Mouse (Mus musculus) MEL (cell line): ENCODE measurements around the gene Rgl1.

Source experiments
- BHLHE40 ChIP-seq: IDR thresholded peaks from 2 replicates; pipeline ENCODE4 v1.6.1; 2012; ENCODE audit warnings: low read depth, mild to moderate bottlenecking, inconsistent platforms, low read length, improper control_type of control experiment, borderline replicate concordance
- CTCF ChIP-seq, 3 experiments: IDR thresholded peaks in 2 of 3; conservative IDR thresholded peaks in 1 of 3; 2 replicates each; pipeline ENCODE4 v1.5.1; 2011 to 2012; ENCODE audit warnings: low read length in 3 of 3, low read depth in 2 of 3, mild to moderate bottlenecking in 2 of 3, improper control_type of control experiment in 1 of 3, inconsistent platforms in 1 of 3, mixed read lengths in 1 of 3, moderate library complexity in 1 of 3; ENCODE audit not compliant: control insufficient read depth in 1 of 3, insufficient read depth in 1 of 3, poor library complexity in 1 of 3, severe bottlenecking in 1 of 3
- ELF1 ChIP-seq: IDR thresholded peaks from 2 replicates; pipeline ENCODE4 v1.6.1; 2014; ENCODE audit warnings: low read depth, mild to moderate bottlenecking, inconsistent platforms, low read length, improper control_type of control experiment, moderate library complexity
- EP300 ChIP-seq, 2 experiments: IDR thresholded peaks; 2 replicates each; pipeline ENCODE4 v1.6.1; 2011; ENCODE audit warnings: improper control_type of control experiment in 2 of 2, low read length in 2 of 2, low read depth in 1 of 2, mild to moderate bottlenecking in 1 of 2
- GATA1 ChIP-seq: IDR thresholded peaks from 2 replicates; pipeline ENCODE4 v1.6.1; 2011; ENCODE audit warnings: low read depth, low read length, improper control_type of control experiment
- POLR2A ChIP-seq, 2 experiments: IDR thresholded peaks; 2 replicates each; pipeline ENCODE4 v1.6.1; 2011 to 2012; ENCODE audit warnings: low read length in 2 of 2, mild to moderate bottlenecking in 2 of 2, control low read depth in 1 of 2, improper control_type of control experiment in 1 of 2, low read depth in 1 of 2, moderate library complexity in 1 of 2; ENCODE audit not compliant: control insufficient read depth in 1 of 2, insufficient read depth in 1 of 2, poor library complexity in 1 of 2
- USF2 ChIP-seq, 2 experiments: IDR thresholded peaks; 2 replicates each; pipeline ENCODE4 v1.6.1; 2011 to 2012; ENCODE audit warnings: improper control_type of control experiment in 2 of 2, low read length in 2 of 2, borderline replicate concordance in 1 of 2, inconsistent platforms in 1 of 2, low read depth in 1 of 2, mild to moderate bottlenecking in 1 of 2; ENCODE audit not compliant: insufficient read depth in 1 of 2
- ZKSCAN1 ChIP-seq: IDR thresholded peaks from 2 replicates; pipeline ENCODE4 v1.6.1; 2012; ENCODE audit warnings: low read depth, mild to moderate bottlenecking, inconsistent platforms, low read length, improper control_type of control experiment, moderate library complexity

GRCm38 (mm10) chr1:152618381-152618780 lies 147.8 kb downstream of the Rgl1 start:
- TF ChIP-seq CTCF (IDR thresholded peaks at IDR 0.05 in 2 of 3, conservative IDR thresholded peaks at IDR 0.05 in 1 of 3; ENCODE audit: control insufficient read depth in 1 of 3, insufficient read depth in 1 of 3, low read depth in 2 of 3, low read length in 3 of 3, poor library complexity in 1 of 3, severe bottlenecking in 1 of 3) = peak; percentile 50 to 77 (median 52)
- no peak for TF ChIP-seq EP300 (IDR thresholded peaks at IDR 0.05; ENCODE audit: low read depth in 1 of 2, low read length in 2 of 2)
- no peak for TF ChIP-seq BHLHE40
- no peak for TF ChIP-seq ELF1
- no peak for TF ChIP-seq USF2 (IDR thresholded peaks at IDR 0.05; ENCODE audit: borderline replicate concordance in 1 of 2, insufficient read depth in 1 of 2, low read depth in 1 of 2, low read length in 2 of 2)
- TF ChIP-seq GATA1 = no peak
- TF ChIP-seq ZKSCAN1 = no peak
- no peak for TF ChIP-seq POLR2A (IDR thresholded peaks at IDR 0.05; ENCODE audit: control insufficient read depth in 1 of 2, insufficient read depth in 1 of 2, low read depth in 1 of 2, low read length in 2 of 2, poor library complexity in 1 of 2)
